ENCODE assay signal across 18 mouse cellular contexts in genomic region chr13:112230176-112230575, GRCm38 (mm10). TPM values are rescaled to one million over a fixed set of nuclear protein-coding genes. Genes with fewer than 3 reads are reported as not detected.
"Had no signal": no experiment of that assay in that cellular context is flagged by ENCODE, and none has a peak within 500 bp of the region (broad histone marks: within the 10 kb centered on the region; RNA-seq: fewer than 3 reads in every experiment).

No protein-coding gene starts in this region.

- DNase-seq: kidney, postnatal 36 days; layer of hippocampus, adult 9-11 months; layer of hippocampus, postnatal 36 days; liver; liver, embryonic 13.5 days; liver, postnatal 0 days; retina, postnatal 1 day; right cerebral cortex, postnatal 4 days; spleen, adult 18-20 months; thymus, adult 18-20 months; thymus, postnatal 14 days had no signal

- H3K4me1 ChIP-seq: limb, embryonic 12.5 days; liver, embryonic 13.5 days; midbrain, embryonic 12.5 days; neural tube, embryonic 13.5 days had no signal

- H3K4me2 ChIP-seq: limb, embryonic 12.5 days; liver, embryonic 13.5 days; midbrain, embryonic 12.5 days; neural tube, embryonic 13.5 days had no signal

- ATAC-seq: inflammation-experienced regulatory T-cells, adult 6 months; liver, postnatal 0 days; midbrain, embryonic 16.5 days had no signal

- H3K9me3 ChIP-seq: liver, embryonic 13.5 days had no signal

- H3K27me3 ChIP-seq: limb, embryonic 12.5 days; liver, embryonic 13.5 days; neural tube, embryonic 13.5 days had no signal

- H3K27ac ChIP-seq: limb, embryonic 12.5 days; liver, embryonic 13.5 days; macrophage; midbrain, embryonic 12.5 days; neural tube, embryonic 13.5 days had no signal

- H3K36me3 ChIP-seq: limb, embryonic 12.5 days; liver, embryonic 13.5 days; midbrain, embryonic 12.5 days; neural tube, embryonic 13.5 days had no signal

- H3K4me3 ChIP-seq: limb, embryonic 12.5 days; liver, embryonic 13.5 days; midbrain, embryonic 12.5 days; neural tube, embryonic 13.5 days had no signal

- H3K9ac ChIP-seq: limb, embryonic 12.5 days; liver, embryonic 13.5 days; liver, postnatal 0 days; midbrain, embryonic 12.5 days; neural tube, embryonic 13.5 days had no signal

RNA-seq across cellular contexts. Expression of gene Ankrd55, which starts 58.1 kb away (rescaled TPM):
- total RNA-seq: megakaryocyte-erythroid progenitor cell, adult 5-6 weeks had no signal
